15 mouse cellular contexts compared by ENCODE assay signal in the genomic region with DNA sequence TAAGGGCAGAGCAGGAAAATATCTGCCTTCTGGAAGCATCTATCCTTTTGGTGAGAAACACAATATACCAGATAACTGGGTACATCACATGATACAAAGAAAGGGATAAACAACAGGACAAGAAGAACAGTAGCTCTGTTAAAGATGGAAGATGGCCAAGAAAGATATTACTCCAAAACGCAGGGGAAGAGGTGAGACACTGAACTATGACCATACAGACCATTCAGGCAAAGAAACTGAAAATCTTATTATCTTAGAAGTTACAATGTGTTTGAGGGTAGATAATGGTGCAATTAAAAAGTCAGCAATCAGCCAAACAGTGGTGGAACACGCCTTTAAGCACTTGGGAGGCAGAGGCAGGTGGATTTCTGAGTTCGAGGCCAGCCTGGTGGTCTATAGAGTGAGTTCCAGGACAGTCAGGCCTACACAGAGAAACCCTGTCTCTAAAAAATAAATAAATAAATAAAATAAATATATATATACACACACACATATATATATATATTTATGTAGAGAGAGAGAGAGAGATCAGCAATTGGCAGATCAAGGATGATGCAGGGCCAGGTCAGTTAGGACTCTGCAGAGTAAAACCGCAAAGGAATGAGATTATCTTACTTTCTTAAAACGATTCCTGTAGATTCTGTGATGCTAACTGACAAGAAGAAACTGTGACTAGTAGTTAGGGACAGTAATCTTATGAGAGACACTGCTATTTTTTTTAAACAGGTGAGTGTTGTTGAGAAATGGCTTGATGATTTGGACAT. TPM values are rescaled to one million over a fixed set of nuclear protein-coding genes. Genes with fewer than 3 reads are reported as not detected.
DNase-seq lines count a peak whose midpoint lies in the region; ATAC-seq and TF ChIP-seq lines count a peak whose summit lies in the region.
"Had no signal": no experiment of that assay in that cellular context is flagged by ENCODE, and none has a peak within 500 bp of the region (broad histone marks: within the 10 kb centered on the region; RNA-seq: fewer than 3 reads in every experiment).

No protein-coding gene starts in this region.

- H3K4me2 ChIP-seq in stomach, embryonic 15.5 days: no peak overlapping the region
- no peak overlapping the region for H3K4me2 ChIP-seq in stomach, postnatal 0 days (replicated peaks; ENCODE audit: low read depth)
- H3K4me2 ChIP-seq in liver, embryonic 14.5 days (ENCODE audit: low read depth): peak overlapping the region; percentile 62
- H3K4me2 ChIP-seq: lung, embryonic 15.5 days had no signal

- no peak overlapping the region for H3K27ac ChIP-seq in stomach, embryonic 15.5 days
- H3K27ac ChIP-seq in stomach, postnatal 0 days (replicated peaks): no peak overlapping the region
- H3K27ac ChIP-seq in liver, embryonic 14.5 days: peak overlapping the region; percentile 98
- H3K27ac ChIP-seq: lung, embryonic 15.5 days; midbrain, embryonic 10.5 days had no signal

- no peak overlapping the region for H3K9ac ChIP-seq in stomach, embryonic 15.5 days
- no peak overlapping the region for H3K9ac ChIP-seq in stomach, postnatal 0 days (ENCODE audit: low read length)
- peak overlapping the region; percentile 66 for H3K9ac ChIP-seq in liver, embryonic 14.5 days (replicated peaks)
- H3K9ac ChIP-seq: forebrain, postnatal 0 days; lung, embryonic 15.5 days had no signal

- H3K4me1 ChIP-seq in stomach, embryonic 15.5 days: peaks cover under 1% of the 10 kb centered on the region; the same call in 1 of the 2 replicates
- no peaks in the 10 kb centered on the region for H3K4me1 ChIP-seq in stomach, postnatal 0 days (replicated peaks; ENCODE audit: control insufficient read depth, insufficient read depth)
- peaks cover 44 to 51% of the 10 kb centered on the region in 2 experiments for H3K4me1 ChIP-seq in liver, embryonic 14.5 days (replicated peaks; ENCODE audit: control insufficient read depth in 2 of 2, insufficient read depth in 2 of 2, low read length in 1 of 2)

- no peak for DNase-seq in stomach, postnatal 0 days (ENCODE audit: low spot score)
- DNase-seq in c-Kit-positive CD71-positive TER-119-positive erythroid progenitor cells, embryonic 14.5 days (ENCODE audit: low spot score): peak; percentile 65
- peak; percentile 49 to 70 (median 62) for DNase-seq in liver, embryonic 14.5 days (ENCODE audit: low read depth in 3 of 3, low spot score in 3 of 3)
- no peak for DNase-seq in cerebellum, adult 11 months
- no peak for DNase-seq in layer of hippocampus, adult 11-12 months (ENCODE audit: low spot score)
- DNase-seq: cerebellum, adult 8-10 months; embryo, embryonic 11 days; forebrain, postnatal 0 days; gastrocnemius, postnatal 10 days; layer of hippocampus, adult 9-11 months; right cerebral cortex, adult 18-20 months had no signal

- peaks cover 9% of the 10 kb centered on the region; the same call in 1 of the 2 replicates for H3K36me3 ChIP-seq in stomach, embryonic 15.5 days
- H3K36me3 ChIP-seq in stomach, postnatal 0 days (ENCODE audit: control insufficient read depth, insufficient read depth, low read length): no peaks in the 10 kb centered on the region
- peaks cover 3% of the 10 kb centered on the region for H3K36me3 ChIP-seq in liver, embryonic 14.5 days (replicated peaks; ENCODE audit: control insufficient read depth, insufficient read depth, low read depth)

- no peak for TF ChIP-seq EP300 in stomach, postnatal 0 days (optimal IDR thresholded peaks at IDR 0.05)
- TF ChIP-seq EP300 in liver, embryonic 14.5 days (IDR thresholded peaks at IDR 0.05; ENCODE audit: low read depth): peak; percentile 84

- 74% methylated on average over 5 of the region's 5 CpGs for WGBS in stomach, embryonic 15.5 days
- WGBS in stomach, postnatal 0 days: 84% methylated on average over 5 of the region's 5 CpGs
- WGBS in liver, embryonic 14.5 days (ENCODE audit: insufficient replicate concordance): 11% methylated on average over 5 of the region's 5 CpGs

- H3K4me3 ChIP-seq in stomach, embryonic 15.5 days (replicated peaks): no peak overlapping the region
- H3K4me3 ChIP-seq in stomach, postnatal 0 days (ENCODE audit: low read depth, low read length): no peak overlapping the region
- peak overlapping the region in 1 of 2 experiments; percentile 10; a peak in 1 of 4 replicates for H3K4me3 ChIP-seq in liver, embryonic 14.5 days (ENCODE audit: insufficient read depth in 1 of 2, low read depth in 2 of 2, low read length in 2 of 2)
- H3K4me3 ChIP-seq: lung, embryonic 15.5 days; midbrain, embryonic 10.5 days had no signal

- TF ChIP-seq CTCF in stomach, postnatal 0 days (IDR thresholded peaks at IDR 0.05; ENCODE audit: low read depth): no peak
- TF ChIP-seq CTCF in liver, embryonic 14.5 days (IDR thresholded peaks at IDR 0.05; ENCODE audit: low read depth): no peak

- H3K9me3 ChIP-seq in stomach, embryonic 15.5 days: no peaks in the 10 kb centered on the region
- no peaks in the 10 kb centered on the region for H3K9me3 ChIP-seq in stomach, postnatal 0 days (ENCODE audit: control insufficient read depth, low read length)
- H3K9me3 ChIP-seq in liver, embryonic 14.5 days (ENCODE audit: control insufficient read depth, low read length): no peaks in the 10 kb centered on the region
- H3K9me3 ChIP-seq: lung, embryonic 15.5 days; midbrain, embryonic 10.5 days had no signal

- H3K27me3 ChIP-seq in stomach, embryonic 15.5 days (replicated peaks): no peaks in the 10 kb centered on the region
- no peaks in the 10 kb centered on the region for H3K27me3 ChIP-seq in stomach, postnatal 0 days (ENCODE audit: control insufficient read depth, insufficient read depth, low read length)
- H3K27me3 ChIP-seq in liver, embryonic 14.5 days (ENCODE audit: control insufficient read depth, insufficient read depth, low read length): no peaks in the 10 kb centered on the region
- H3K27me3 ChIP-seq: lung, embryonic 15.5 days had no signal

- ATAC-seq in stomach, embryonic 15.5 days (ENCODE audit: insufficient read depth, low FRiP score, low read depth): peak; percentile 44; the same call in 1 of the 2 replicates
- ATAC-seq in stomach, postnatal 0 days (ENCODE audit: low FRiP score, low TSS enrichment): no peak
- peak; percentile 72 for ATAC-seq in liver, embryonic 14.5 days (ENCODE audit: insufficient read depth)
- no peak for ATAC-seq in CD4-positive, CD25-positive, alpha-beta regulatory T cell, adult 4 months
- ATAC-seq: forebrain, postnatal 0 days had no signal

RNA-seq across cellular contexts. Expression of a gene that starts 5.9 kb away (rescaled TPM):
- 52.2 and 57.9 TPM in 2 replicates for polyA plus RNA-seq in stomach, embryonic 15.5 days (2015; fragmentation: Nextera tagmentation; extraction: Ambion mirVana)
- polyA plus RNA-seq in stomach, postnatal 0 days (2015; fragmentation: Nextera tagmentation; extraction: Ambion mirVana): 29.8 and 31.8 TPM in 2 replicates
- 24.0 and 34.6 TPM in 2 replicates for polyA plus RNA-seq in liver, embryonic 14.5 days (2012; rRNA removed)
- 27.5 and 28.3 TPM in 2 replicates for polyA plus RNA-seq in liver, embryonic 14.5 days (2014; fragmentation: Nextera tagmentation; extraction: Ambion mirVana)
- polyA plus RNA-seq in CD4-positive, CD25-positive, alpha-beta regulatory T cell, adult 4 months (2017; shearing (Covaris generic)): 100 to 1,000 TPM in 1 of 2 experiments, 10 to 100 TPM in 1; 88.9 to 110 TPM

RNA-seq across cellular contexts. Expression of a gene that starts 29.5 kb away (rescaled TPM):
- polyA plus RNA-seq in stomach, embryonic 15.5 days (2015; fragmentation: Nextera tagmentation; extraction: Ambion mirVana): 61.6 and 63.3 TPM in 2 replicates
- polyA plus RNA-seq in stomach, postnatal 0 days (2015; fragmentation: Nextera tagmentation; extraction: Ambion mirVana): 31.1 and 32.1 TPM in 2 replicates
- polyA plus RNA-seq in liver, embryonic 14.5 days (2012; rRNA removed): 3.4 and 5.2 TPM in 2 replicates
- 11.7 and 12.8 TPM in 2 replicates for polyA plus RNA-seq in liver, embryonic 14.5 days (2014; fragmentation: Nextera tagmentation; extraction: Ambion mirVana)
- polyA plus RNA-seq in CD4-positive, CD25-positive, alpha-beta regulatory T cell, adult 4 months (2017; shearing (Covaris generic)): 10 to 100 TPM; 56.3 to 76.4 TPM

RNA-seq across cellular contexts. Expression of a gene that starts 29.8 kb away (rescaled TPM):
- 44.1 and 46.1 TPM in 2 replicates for polyA plus RNA-seq in stomach, embryonic 15.5 days (2015; fragmentation: Nextera tagmentation; extraction: Ambion mirVana)
- 27.2 and 28.0 TPM in 2 replicates for polyA plus RNA-seq in stomach, postnatal 0 days (2015; fragmentation: Nextera tagmentation; extraction: Ambion mirVana)
- 4.4 and 5.9 TPM in 2 replicates for polyA plus RNA-seq in liver, embryonic 14.5 days (2012; rRNA removed)
- polyA plus RNA-seq in liver, embryonic 14.5 days (2014; fragmentation: Nextera tagmentation; extraction: Ambion mirVana): 10.9 and 12.3 TPM in 2 replicates
- 100 to 1,000 TPM in 1 of 2 experiments, 10 to 100 TPM in 1; 98.0 to 105 TPM for polyA plus RNA-seq in CD4-positive, CD25-positive, alpha-beta regulatory T cell, adult 4 months (2017; shearing (Covaris generic))

Comparison
In these comparisons a context has a peak if more than half of its experiments do, and no peak if none do; other contexts are left out.
1. ATAC-seq: peak in stomach, embryonic 15.5 days (single experiment) and liver, embryonic 14.5 days (single experiment); none in stomach, postnatal 0 days (single experiment) and CD4-positive, CD25-positive, alpha-beta regulatory T cell, adult 4 months (single experiment).
2. DNase-seq: peak in c-Kit-positive CD71-positive TER-119-positive erythroid progenitor cells, embryonic 14.5 days (single experiment) and liver, embryonic 14.5 days (3 of 3); none in stomach, postnatal 0 days (single experiment), cerebellum, adult 11 months (single experiment) and layer of hippocampus, adult 11-12 months (single experiment).